Mouse (Mus musculus) C2C12 (cell line): Measurements from ENCODE around the gene Pcbp3.

ENCODE experiments used
- CTCF ChIP-seq: IDR thresholded peaks from one replicate; pipeline ENCODE4 v1.5.1; 2011; ENCODE audit not compliant: control insufficient read depth, insufficient read depth, insufficient read length
- USF1 ChIP-seq: IDR thresholded peaks from one replicate; pipeline ENCODE4 v1.6.1; 2011; ENCODE audit warnings: low read depth, mild to moderate bottlenecking, control low read depth, moderate library complexity

DNA sequence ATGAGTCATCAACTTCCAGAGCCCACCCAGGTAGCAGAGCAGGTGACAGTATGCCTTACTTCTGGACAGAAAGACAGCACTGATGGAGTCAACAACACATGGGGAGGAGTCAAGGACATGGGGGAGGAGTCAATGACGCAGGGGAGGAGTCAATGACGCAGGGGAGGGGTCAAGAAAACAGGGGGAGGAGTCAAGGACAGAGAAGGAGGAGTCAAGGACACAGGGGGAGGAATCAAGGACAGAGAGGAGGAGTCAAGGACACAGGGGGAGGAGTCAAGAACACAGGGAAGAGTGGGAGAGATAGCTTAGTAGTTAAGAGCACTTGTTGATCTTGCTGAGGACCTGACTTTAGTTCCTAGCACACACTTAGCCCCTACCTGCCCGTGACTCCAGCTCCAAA is 30.8 kb upstream of the Pcbp3 start:
- TF ChIP-seq CTCF (no peak), USF1 (no peak)
